Mouse (Mus musculus): ENCODE results near the gene Itgb5. TPM values are rescaled to one million over a fixed set of nuclear protein-coding genes. Genes with fewer than 3 reads are reported as not detected.

Itgb5 gene
- polyA plus RNA-seq, 1 experiment: 0.13 TPM

GRCm38 (mm10) chr16:33996030-33996429, 166.6 kb downstream of the Itgb5 start:
- no peaks in the 10 kb centered on the region for H3K27me3 ChIP-seq (ENCODE audit: control insufficient read depth)
- H3K4me3 ChIP-seq (replicated peaks): no peak overlapping the region
- H3K36me3 ChIP-seq (ENCODE audit: control insufficient read depth): no peaks in the 10 kb centered on the region
- no peaks in the 10 kb centered on the region for H3K4me1 ChIP-seq (ENCODE audit: control insufficient read depth)
- no peaks in the 10 kb centered on the region for H3K9me3 ChIP-seq (ENCODE audit: control insufficient read depth, low read length)
- TF ChIP-seq GATA1 (IDR thresholded peaks at IDR 0.05; ENCODE audit: low read length) (no peak), TAL1 (IDR thresholded peaks at IDR 0.05; ENCODE audit: low read length) (no peak)

GRCm38 (mm10) chr16:33998011-33998410, 168.5 kb downstream of the Itgb5 start:
- Histone ChIP-seq H3K4me1 (ENCODE audit: control insufficient read depth) (no peaks in the 10 kb centered on the region), H3K27me3 (ENCODE audit: control insufficient read depth) (no peaks in the 10 kb centered on the region), H3K4me3 (replicated peaks) (no peak overlapping the region), H3K9me3 (ENCODE audit: control insufficient read depth, low read length) (no peaks in the 10 kb centered on the region), H3K36me3 (ENCODE audit: control insufficient read depth) (no peaks in the 10 kb centered on the region)
- TF ChIP-seq TAL1 (IDR thresholded peaks at IDR 0.05; ENCODE audit: low read length) (no peak), GATA1 (IDR thresholded peaks at IDR 0.05; ENCODE audit: low read length) (no peak)

Other genes starting within 250 kb of the Itgb5 start
- gene Heg1, start 145.3 kb upstream of the Itgb5 start, polyA plus RNA-seq (2012): 0.04 TPM in 2 replicates
- gene Muc13, start 35.6 kb upstream of the Itgb5 start, polyA plus RNA-seq (2012): not detected in 2 replicates
- gene Umps, start 137.4 kb downstream of the Itgb5 start, polyA plus RNA-seq (2012): 0.77 and 1.1 TPM in 2 replicates

Data from erythroblast, embryonic 14.5 days (primary cell).